Mouse (Mus musculus) hindbrain, embryonic 11.5 days (tissue): Measurements from ENCODE around the gene Rasgef1b. TPM values are rescaled to one million over a fixed set of nuclear protein-coding genes. Genes with fewer than 3 reads are reported as not detected.
"Not testable (repeated sequence)": the region's sequence is repeated elsewhere in the genome, so short reads cannot be mapped to it uniquely, and the experiment has no call there.

Experiments
- ATAC-seq: fragments of 200-750 bp; cut with Nextera tagmentation; 2 replicates; pipeline ENCODE4 v1.8.0; 2017; ENCODE audit warnings: mild to moderate bottlenecking, moderate TSS enrichment, moderate library complexity; ENCODE audit not compliant: low FRiP score
- DNase-seq: peaks from one replicate; pipeline ENCODE4 v3.0.0-alpha.2; 2015; ENCODE audit warnings: low spot score
- H3K27ac ChIP-seq: fragments of 300-500 bp; sonication (generic); 2 replicates; pipeline ENCODE4 v1.5.1; 2014; ENCODE audit warnings: mild to moderate bottlenecking, low read depth, low read length
- H3K27me3 ChIP-seq: fragments of 300-500 bp; sonication (generic); 2 replicates; pipeline ENCODE4 v1.6.1; 2014; ENCODE audit warnings: mild to moderate bottlenecking, low read length, moderate library complexity, mixed read lengths; ENCODE audit not compliant: control insufficient read depth, insufficient read depth
- H3K36me3 ChIP-seq: fragments of 300-500 bp; sonication (generic); 2 replicates; pipeline ENCODE4 v1.6.1; 2014; ENCODE audit warnings: mild to moderate bottlenecking, low read length, moderate library complexity, mixed read lengths; ENCODE audit not compliant: control insufficient read depth, insufficient read depth
- H3K4me1 ChIP-seq: fragments of 300-500 bp; sonication (generic); replicated peaks from 2 replicates; pipeline ENCODE4 v1.6.1; 2014; ENCODE audit warnings: low read length, mixed read lengths; ENCODE audit not compliant: control insufficient read depth, insufficient read depth
- H3K4me2 ChIP-seq: fragments of 300-500 bp; sonication (generic); replicated peaks from 2 replicates; pipeline ENCODE4 v1.6.1; 2014; ENCODE audit warnings: mild to moderate bottlenecking, low read depth, low read length
- H3K4me3 ChIP-seq: fragments of 300-500 bp; sonication (generic); 2 replicates; pipeline ENCODE4 v1.5.1; 2014; ENCODE audit warnings: low read depth, low read length
- H3K9ac ChIP-seq: fragments of 300-500 bp; sonication (generic); 2 replicates; pipeline ENCODE4 v1.6.1; 2014; ENCODE audit warnings: low read depth, low read length
- H3K9me3 ChIP-seq: fragments of 300-500 bp; sonication (generic); 2 replicates; pipeline ENCODE4 v1.6.1; 2016; ENCODE audit warnings: low read length; ENCODE audit not compliant: control insufficient read depth
- WGBS: fragments of 180-500 bp; shearing (Covaris S2); extraction: QIAGEN DNeasy Blood & Tissue Kit; methylation state at CpG from one replicate; pipeline ENCODE4 v1.1.7; 2014; 5-methylcytosine and 5-hydroxymethylcytosine counted together
- polyA plus RNA-seq: library from polyadenylated mRNA; unstranded; fragments of >200 nt; fragmentation: Nextera tagmentation; extraction: Ambion mirVana; gene quantifications from 2 replicates; pipeline ENCODE4 v1.2.1, GENCODE M21; 2014

Rasgef1b gene
- polyA plus RNA-seq, 1 experiment from 2014 or later: 14.1 TPM

DNA sequence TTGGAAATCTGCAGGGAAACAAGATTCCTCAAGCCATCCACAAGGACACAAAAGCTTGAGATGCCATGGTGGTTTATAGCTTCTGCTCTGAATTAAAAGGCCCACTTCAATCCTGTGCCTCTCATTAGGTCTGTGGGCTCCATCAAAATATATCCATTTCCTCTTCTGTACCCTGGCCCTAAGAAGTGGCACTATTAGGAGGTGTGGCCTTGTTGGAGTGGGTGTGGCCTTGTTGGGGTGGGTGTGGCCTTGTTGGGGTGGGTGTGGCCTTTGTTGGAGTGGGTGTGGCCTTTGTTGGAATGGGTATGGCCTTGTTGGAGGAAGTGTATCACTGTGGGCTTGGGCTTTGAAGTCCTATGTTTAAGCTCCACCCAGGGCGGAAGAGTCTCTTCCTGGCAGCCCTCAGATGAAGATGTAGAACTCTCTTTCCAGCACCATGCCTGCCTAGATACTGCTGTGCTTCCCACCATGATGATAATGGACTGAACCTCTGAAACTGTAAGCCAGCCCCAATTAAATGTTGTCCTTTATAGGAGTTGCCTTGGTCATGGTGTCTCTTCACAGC, 512.2 kb downstream of the Rasgef1b start:
- H3K4me3 ChIP-seq, H3K9me3 ChIP-seq, DNase-seq, H3K27me3 ChIP-seq, H3K4me1 ChIP-seq, H3K27ac ChIP-seq, H3K4me2 ChIP-seq, ATAC-seq, H3K9ac ChIP-seq, H3K36me3 ChIP-seq: not testable (repeated sequence)
- WGBS: 93% methylated on average over 1 of the region's 1 CpGs

DNA sequence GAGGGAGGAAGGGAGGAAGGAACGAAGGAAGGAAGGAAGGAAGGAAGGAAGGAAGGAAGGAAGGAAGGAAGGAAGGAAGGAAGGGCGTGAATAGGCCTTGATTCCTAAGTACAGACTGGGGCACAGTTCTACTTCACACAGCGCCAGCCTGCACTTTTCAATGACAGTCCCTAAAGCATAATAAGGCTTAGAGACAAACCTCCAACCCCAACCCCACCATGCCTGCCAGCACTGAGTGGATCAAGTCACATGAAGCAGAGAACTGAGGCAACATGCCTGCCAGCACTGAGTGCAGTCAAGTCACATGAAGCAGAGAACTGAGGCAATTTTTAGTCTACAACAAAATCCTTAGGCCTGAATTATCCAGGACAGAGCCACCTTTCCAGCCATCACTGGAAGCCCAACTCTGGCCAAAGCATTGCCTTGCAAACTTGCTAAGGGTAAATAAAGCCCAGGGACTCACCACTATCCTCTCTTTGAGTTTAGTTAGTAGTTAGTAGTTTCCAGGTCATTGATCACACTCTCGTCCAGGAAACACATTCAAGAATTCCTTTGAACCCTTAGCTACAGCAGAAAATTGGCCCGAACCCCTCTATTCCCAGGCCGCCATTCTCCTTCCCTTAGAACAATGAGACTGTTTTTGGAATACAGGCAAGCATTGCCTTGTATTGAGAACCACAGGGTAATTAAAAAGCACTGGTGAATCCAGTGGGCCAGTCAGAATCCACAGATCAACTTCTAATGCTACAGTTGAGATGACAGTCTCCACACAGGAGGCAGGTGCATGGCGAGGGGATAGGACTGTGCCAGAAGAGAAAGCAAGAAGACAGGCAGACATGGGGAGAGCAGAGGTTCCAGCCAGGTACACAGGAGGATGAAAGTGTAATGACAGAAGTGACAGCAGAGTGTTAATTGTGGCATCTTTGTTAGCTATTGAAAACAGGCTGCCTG, 513.4 kb downstream of the Rasgef1b start:
- no peak overlapping the region for H3K27ac ChIP-seq
- 57% methylated on average over 7 of the region's 7 CpGs for WGBS

DNA sequence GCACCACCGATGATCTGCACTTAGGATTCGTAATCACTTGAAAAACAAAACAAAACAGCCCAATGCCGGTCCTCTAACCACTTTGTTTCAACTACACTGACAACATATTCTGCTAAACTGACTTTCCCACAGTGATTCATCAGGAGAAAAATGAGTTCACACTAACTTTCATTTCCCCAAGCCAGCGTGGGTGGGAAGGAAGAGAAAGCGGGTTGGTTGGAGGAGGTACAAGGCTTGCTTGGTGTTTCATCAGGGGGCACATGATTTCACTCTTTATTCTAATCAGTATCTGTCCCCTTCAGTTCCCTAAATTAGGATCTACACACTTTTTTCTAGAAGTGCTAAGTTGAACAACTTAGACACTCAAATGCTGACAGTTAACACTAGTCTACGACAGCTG, 514.5 kb downstream of the Rasgef1b start:
- DNase-seq (no peak), ATAC-seq (no peak)
- Histone ChIP-seq H3K4me2 (no peak overlapping the region), H3K36me3 (0 out of 2 replicates have a peak, but pooled peaks cover 2% of the 10 kb centered on the region), H3K4me3 (no peak overlapping the region), H3K9ac (no peak overlapping the region), H3K27me3 (no peaks in the 10 kb centered on the region), H3K4me1 (no peaks in the 10 kb centered on the region), H3K9me3 (no peaks in the 10 kb centered on the region), H3K27ac (no peak overlapping the region)
- 93% methylated on average over 6 of the region's 6 CpGs for WGBS

More for the DNA sequence above, 513.4 kb downstream of the Rasgef1b start:
- Histone ChIP-seq H3K9ac (no peak overlapping the region), H3K36me3 (0 out of 2 replicates have a peak, but pooled peaks cover 2% of the 10 kb centered on the region), H3K27me3 (no peaks in the 10 kb centered on the region), H3K4me3 (no peak overlapping the region), H3K4me1 (no peaks in the 10 kb centered on the region), H3K4me2 (no peak overlapping the region), H3K9me3 (no peaks in the 10 kb centered on the region)
- no peak for DNase-seq
- ATAC-seq: no peak

DNA sequence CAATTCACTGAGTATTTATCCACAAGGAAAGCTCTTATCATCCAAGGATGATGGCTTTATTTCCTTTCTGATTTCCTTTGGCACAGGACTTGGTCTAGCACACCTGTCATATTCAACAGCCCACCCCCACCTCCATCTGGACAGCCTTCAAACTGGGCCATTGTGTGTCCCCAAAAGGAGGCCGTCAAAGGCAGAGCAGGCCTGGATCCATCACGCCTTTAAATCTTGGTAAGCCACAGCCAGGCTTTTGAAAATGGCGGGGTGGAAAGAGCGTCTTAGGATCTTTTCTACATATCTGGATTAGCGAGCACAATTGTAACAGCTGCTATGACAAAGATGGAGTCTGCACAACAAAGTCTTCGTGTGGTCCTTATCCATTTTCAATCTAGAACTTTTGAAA, 515.7 kb downstream of the Rasgef1b start:
- H3K36me3 ChIP-seq: 0 out of 2 replicates have a peak, but pooled peaks cover 2% of the 10 kb centered on the region
- H3K4me3 ChIP-seq: no peak overlapping the region
- 90% methylated on average over 6 of the region's 6 CpGs for WGBS
- no peak for DNase-seq
- H3K9ac ChIP-seq: no peak overlapping the region
- no peaks in the 10 kb centered on the region; the same call in 1 of the 2 replicates for H3K27me3 ChIP-seq
- no peaks in the 10 kb centered on the region for H3K4me1 ChIP-seq
- ATAC-seq: no peak
- no peaks in the 10 kb centered on the region for H3K9me3 ChIP-seq
- no peak overlapping the region for H3K4me2 ChIP-seq
- H3K27ac ChIP-seq: no peak overlapping the region

DNA sequence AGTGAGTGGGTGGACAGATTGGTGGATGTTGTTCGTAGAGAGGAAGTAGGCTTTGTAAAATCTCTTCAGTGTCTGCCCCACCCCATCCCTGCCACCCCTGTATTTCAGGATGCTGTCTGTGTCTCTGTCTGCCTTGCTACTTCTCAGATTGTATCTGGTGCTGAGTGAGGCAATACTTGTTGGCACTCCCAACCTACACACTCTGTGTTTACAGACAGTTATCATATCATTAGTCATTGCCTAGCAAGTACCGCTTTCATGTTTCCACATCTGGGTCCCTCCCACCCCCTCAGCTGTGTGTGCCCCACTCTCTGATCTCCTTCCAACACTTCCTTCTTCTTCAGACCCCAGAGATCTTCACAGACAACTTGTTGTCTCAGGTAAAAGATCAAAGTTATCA, 525.4 kb downstream of the Rasgef1b start:
- Histone ChIP-seq H3K9ac (no peak overlapping the region), H3K4me3 (no peak overlapping the region), H3K27ac (no peak overlapping the region), H3K27me3 (no peaks in the 10 kb centered on the region), H3K4me2 (no peak overlapping the region), H3K4me1 (no peaks in the 10 kb centered on the region), H3K9me3 (no peaks in the 10 kb centered on the region), H3K36me3 (no peaks in the 10 kb centered on the region)
- no peak for ATAC-seq
- WGBS: 95% methylated on average over 2 of the region's 2 CpGs
- no peak for DNase-seq

DNA sequence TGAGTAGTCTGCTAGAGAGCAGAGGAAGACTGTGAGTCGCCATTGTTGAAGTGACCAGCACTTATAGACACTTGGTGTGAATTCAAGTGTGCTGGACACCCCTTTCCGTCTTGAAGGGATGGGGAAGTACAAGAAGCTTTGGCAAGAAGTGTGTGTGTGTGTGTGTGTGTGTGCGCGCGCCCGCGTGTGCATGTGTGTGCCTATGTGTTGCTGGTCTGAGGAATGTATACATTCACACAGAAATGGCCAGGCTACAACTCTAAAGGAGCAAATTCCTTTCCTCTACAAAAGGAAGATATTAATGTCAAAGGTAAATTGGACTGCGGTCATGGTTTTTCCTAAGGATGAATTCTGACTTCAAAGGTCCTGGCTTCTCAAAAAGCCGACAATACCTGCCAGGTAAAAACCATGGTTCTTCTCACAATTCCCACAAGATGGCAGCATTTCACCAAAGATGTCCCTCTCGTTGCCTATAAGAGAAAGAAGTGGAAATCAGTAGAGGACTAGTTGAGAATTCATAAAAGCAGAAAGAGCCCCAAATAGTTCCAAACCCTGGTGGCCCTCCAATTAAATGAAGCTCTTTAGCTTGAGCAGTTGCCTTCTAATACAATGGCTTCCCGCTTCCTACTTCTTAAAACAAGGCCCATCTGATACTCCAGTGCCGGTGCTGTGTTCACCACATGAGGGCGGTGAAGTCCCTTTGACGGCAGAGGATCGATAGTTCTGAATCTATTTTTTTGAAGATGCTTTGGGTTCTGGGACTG, 526.6 kb downstream of the Rasgef1b start:
- H3K4me2 ChIP-seq: no peak overlapping the region
- no peak overlapping the region for H3K4me3 ChIP-seq
- no peaks in the 10 kb centered on the region for H3K9me3 ChIP-seq
- H3K36me3 ChIP-seq: no peaks in the 10 kb centered on the region
- WGBS: 62% methylated on average over 15 of the region's 15 CpGs
- H3K4me1 ChIP-seq: no peaks in the 10 kb centered on the region
- peak; percentile 66 for DNase-seq
- H3K27ac ChIP-seq: no peak overlapping the region
- peak; percentile 38; the same call in 1 of the 2 replicates for ATAC-seq
- H3K9ac ChIP-seq: no peak overlapping the region
- H3K27me3 ChIP-seq: no peaks in the 10 kb centered on the region

DNA sequence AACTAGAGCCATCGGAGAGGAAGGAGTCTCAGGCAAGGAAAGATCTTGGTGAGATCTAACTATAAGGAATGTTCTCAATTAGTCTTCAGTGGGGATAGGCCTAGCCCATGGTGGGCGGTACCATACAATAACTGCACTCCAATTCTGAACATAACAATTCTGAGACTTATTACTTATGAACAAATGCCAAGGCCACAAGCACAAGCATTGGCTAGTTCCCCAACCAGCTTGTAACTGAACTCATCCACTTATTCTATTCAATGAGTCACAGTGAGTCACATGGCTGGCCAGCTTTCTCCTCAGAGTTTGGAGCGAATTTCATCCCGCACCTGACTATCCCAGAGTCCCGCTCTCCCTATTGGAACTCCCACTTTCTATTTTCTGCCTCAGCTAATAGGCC, 533.4 kb downstream of the Rasgef1b start:
- Histone ChIP-seq H3K9me3 (no peaks in the 10 kb centered on the region), H3K4me2 (no peak overlapping the region), H3K4me3 (no peak overlapping the region), H3K4me1 (no peaks in the 10 kb centered on the region), H3K9ac (no peak overlapping the region), H3K27me3 (no peaks in the 10 kb centered on the region), H3K27ac (no peak overlapping the region), H3K36me3 (no peaks in the 10 kb centered on the region)
- ATAC-seq (no peak), DNase-seq (no peak)
- 97% methylated on average over 5 of the region's 5 CpGs for WGBS

DNA sequence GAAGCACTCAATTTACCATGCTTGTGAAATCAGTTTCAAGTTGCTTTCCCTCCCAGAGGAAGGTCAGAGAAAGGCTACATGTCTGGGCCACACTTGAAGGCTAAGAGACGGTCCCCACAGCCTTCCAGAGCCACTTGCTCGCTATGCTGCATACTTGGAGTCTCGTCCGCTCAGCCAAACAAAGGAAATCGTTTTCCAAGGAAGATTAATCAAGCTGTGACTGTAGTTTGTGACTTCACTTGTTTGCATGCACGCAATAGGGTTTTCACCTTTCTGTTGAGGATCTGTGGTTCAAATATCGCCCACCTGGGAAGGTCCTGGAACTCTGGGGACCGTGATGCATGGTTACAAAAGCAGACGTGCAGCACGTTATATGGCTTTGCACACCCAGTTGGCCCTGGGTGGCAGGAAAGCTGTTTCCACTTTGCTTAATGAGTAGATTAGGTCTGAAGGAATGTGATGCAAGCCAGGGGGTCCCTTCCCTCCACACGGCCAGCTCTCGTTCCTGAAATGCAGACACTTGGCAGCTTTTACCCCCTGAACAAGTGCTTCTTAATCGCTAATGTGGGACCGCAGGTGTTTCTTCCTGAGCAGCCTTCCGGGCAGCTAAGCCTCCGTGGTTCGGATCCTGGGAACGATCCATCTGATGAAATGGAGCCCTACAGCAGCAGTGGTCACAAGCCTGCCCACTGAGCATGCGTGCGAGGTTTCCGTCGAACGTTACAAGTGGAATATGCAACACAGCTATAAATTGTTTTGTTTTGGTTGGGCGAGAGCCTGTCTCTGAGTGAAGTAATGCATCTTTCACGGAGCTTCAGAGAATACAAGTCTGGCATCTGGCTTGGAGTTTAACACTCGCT, 537.7 kb downstream of the Rasgef1b start:
- no peak overlapping the region for H3K4me2 ChIP-seq
- H3K27me3 ChIP-seq: no peaks in the 10 kb centered on the region
- H3K4me1 ChIP-seq: no peaks in the 10 kb centered on the region
- no peaks in the 10 kb centered on the region for H3K36me3 ChIP-seq
- WGBS: 69% methylated on average over 26 of the region's 26 CpGs
- no peak overlapping the region for H3K4me3 ChIP-seq
- no peaks in the 10 kb centered on the region for H3K9me3 ChIP-seq
- DNase-seq (no peak), ATAC-seq (no peak)
- no peak overlapping the region for H3K9ac ChIP-seq
- no peak overlapping the region for H3K27ac ChIP-seq
